Mouse (Mus musculus) liver, postnatal 0 days (tissue): ENCODE results near the gene Timm13.

Experiments used
- CTCF ChIP-seq: sonication (generic); IDR thresholded peaks from 2 replicates; pipeline ENCODE4 v1.5.1; 2016; ENCODE audit warnings: antibody characterized with exemption, low read depth
- EP300 ChIP-seq: IDR thresholded peaks from 2 replicates; pipeline ENCODE4 v1.6.1; 2016; ENCODE audit warnings: antibody characterized with exemption, low read depth, mild to moderate bottlenecking

DNA sequence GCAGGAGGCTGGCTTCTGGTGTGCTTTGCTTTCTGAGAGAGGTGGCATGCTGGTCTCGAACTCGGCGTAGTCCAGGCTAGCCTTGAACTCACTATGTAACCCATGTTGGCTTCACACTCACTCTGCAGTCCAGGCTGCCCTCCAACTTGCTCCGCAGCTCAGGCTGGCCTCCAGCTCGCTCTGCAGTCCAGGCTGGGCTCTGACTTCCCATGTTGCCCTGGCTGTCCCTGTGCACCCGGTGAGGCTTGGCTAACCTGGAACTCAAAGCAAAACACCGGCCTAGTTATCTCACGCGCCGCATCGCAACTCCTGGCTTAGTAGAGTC, 45.1 kb downstream of the Timm13 start:
- TF ChIP-seq CTCF (no peak), EP300 (no peak)
